Mouse (Mus musculus): ENCODE data around the gene Dnase2a. TPM values are rescaled to one million over a fixed set of nuclear protein-coding genes. Genes with fewer than 3 reads are reported as not detected.

The Dnase2a gene
- polyA plus RNA-seq, 1 experiment = 27.5 TPM

- Histone ChIP-seq H3K9me3 (replicated peaks; ENCODE audit: control insufficient read depth, insufficient read depth, low read length, poor library complexity, severe bottlenecking) (no peaks in the 10 kb centered on the region), H3K9ac (ENCODE audit: low read depth, poor library complexity, severe bottlenecking) (peak overlapping the region; percentile 14; the same call in 1 of the 2 replicates), H3K27ac (ENCODE audit: insufficient read depth, low read length) (no peak overlapping the region), H3K27me3 (ENCODE audit: control insufficient read depth, insufficient read depth, low read length, poor library complexity, severe bottlenecking) (no peaks in the 10 kb centered on the region), H3K4me1 (ENCODE audit: control insufficient read depth, insufficient read depth, low read length) (no peaks in the 10 kb centered on the region), H3K4me3 (ENCODE audit: low read depth, low read length) (peak overlapping the region; percentile 63), H3K36me3 (ENCODE audit: control insufficient read depth, insufficient read depth, low read length, poor library complexity, severe bottlenecking) (no peaks in the 10 kb centered on the region)
- no peak for TF ChIP-seq EP300 (IDR thresholded peaks at IDR 0.05; ENCODE audit: insufficient read depth, low read depth, low read length)
- TF ChIP-seq CTCF (IDR thresholded peaks at IDR 0.05; ENCODE audit: low read depth, low read length) = peak; percentile 84
- TF ChIP-seq POLR2A (IDR thresholded peaks at IDR 0.05; ENCODE audit: insufficient read depth, low read length) = no peak
These were observed 20.3 kb downstream of the Dnase2a start for GRCm38 (mm10) chr8:84928456-84929306.

- no peaks in the 10 kb centered on the region for H3K36me3 ChIP-seq (ENCODE audit: control insufficient read depth, insufficient read depth, low read length, poor library complexity, severe bottlenecking)
- H3K4me3 ChIP-seq (ENCODE audit: low read depth, low read length) = no peak overlapping the region
- H3K27ac ChIP-seq (ENCODE audit: insufficient read depth, low read length) = no peak overlapping the region
- no peaks in the 10 kb centered on the region for H3K27me3 ChIP-seq (ENCODE audit: control insufficient read depth, insufficient read depth, low read length, poor library complexity, severe bottlenecking)
- no peaks in the 10 kb centered on the region for H3K9me3 ChIP-seq (replicated peaks; ENCODE audit: control insufficient read depth, insufficient read depth, low read length, poor library complexity, severe bottlenecking)
- TF ChIP-seq CTCF (IDR thresholded peaks at IDR 0.05; ENCODE audit: low read depth, low read length) (no peak), POLR2A (IDR thresholded peaks at IDR 0.05; ENCODE audit: insufficient read depth, low read length) (no peak), EP300 (IDR thresholded peaks at IDR 0.05; ENCODE audit: insufficient read depth, low read depth, low read length) (no peak)
- H3K9ac ChIP-seq (ENCODE audit: low read depth, poor library complexity, severe bottlenecking) = no peak overlapping the region
- no peaks in the 10 kb centered on the region for H3K4me1 ChIP-seq (ENCODE audit: control insufficient read depth, insufficient read depth, low read length)
These were observed 22.2 kb downstream of the Dnase2a start for GRCm38 (mm10) chr8:84930582-84930981.

- no peaks in the 10 kb centered on the region for H3K4me1 ChIP-seq (ENCODE audit: control insufficient read depth, insufficient read depth, low read length)
These were observed 25.6 kb downstream of the Dnase2a start for GRCm38 (mm10) chr8:84933767-84934559.

GRCm38 (mm10) chr8:84934860-84935259 is 26.5 kb downstream of the Dnase2a start:
- no peak overlapping the region for H3K9ac ChIP-seq (ENCODE audit: low read depth, poor library complexity, severe bottlenecking)
- H3K4me3 ChIP-seq (ENCODE audit: low read depth, low read length) = peak overlapping the region; percentile 28
- no peaks in the 10 kb centered on the region for H3K4me1 ChIP-seq (ENCODE audit: control insufficient read depth, insufficient read depth, low read length)
- no peaks in the 10 kb centered on the region for H3K9me3 ChIP-seq (replicated peaks; ENCODE audit: control insufficient read depth, insufficient read depth, low read length, poor library complexity, severe bottlenecking)
- no peak overlapping the region for H3K27ac ChIP-seq (ENCODE audit: insufficient read depth, low read length)
- TF ChIP-seq EP300 (IDR thresholded peaks at IDR 0.05; ENCODE audit: insufficient read depth, low read depth, low read length) = no peak
- no peaks in the 10 kb centered on the region for H3K36me3 ChIP-seq (ENCODE audit: control insufficient read depth, insufficient read depth, low read length, poor library complexity, severe bottlenecking)
- H3K27me3 ChIP-seq (ENCODE audit: control insufficient read depth, insufficient read depth, low read length, poor library complexity, severe bottlenecking) = no peaks in the 10 kb centered on the region

More at GRCm38 (mm10) chr8:84933767-84934559, 25.6 kb downstream of the Dnase2a start:
- H3K4me3 ChIP-seq (ENCODE audit: low read depth, low read length) = no peak overlapping the region
- no peak overlapping the region for H3K27ac ChIP-seq (ENCODE audit: insufficient read depth, low read length)
- TF ChIP-seq POLR2A (IDR thresholded peaks at IDR 0.05; ENCODE audit: insufficient read depth, low read length) (no peak), EP300 (IDR thresholded peaks at IDR 0.05; ENCODE audit: insufficient read depth, low read depth, low read length) (no peak), CTCF (IDR thresholded peaks at IDR 0.05; ENCODE audit: low read depth, low read length) (no peak)
- no peaks in the 10 kb centered on the region for H3K36me3 ChIP-seq (ENCODE audit: control insufficient read depth, insufficient read depth, low read length, poor library complexity, severe bottlenecking)
- no peak overlapping the region for H3K9ac ChIP-seq (ENCODE audit: low read depth, poor library complexity, severe bottlenecking)
- H3K27me3 ChIP-seq (ENCODE audit: control insufficient read depth, insufficient read depth, low read length, poor library complexity, severe bottlenecking) = no peaks in the 10 kb centered on the region
- H3K9me3 ChIP-seq (replicated peaks; ENCODE audit: control insufficient read depth, insufficient read depth, low read length, poor library complexity, severe bottlenecking) = no peaks in the 10 kb centered on the region

GRCm38 (mm10) chr8:84935489-84935888 is 27.1 kb downstream of the Dnase2a start:
- Histone ChIP-seq H3K4me1 (ENCODE audit: control insufficient read depth, insufficient read depth, low read length) (no peaks in the 10 kb centered on the region), H3K4me3 (ENCODE audit: low read depth, low read length) (no peak overlapping the region), H3K9ac (ENCODE audit: low read depth, poor library complexity, severe bottlenecking) (no peak overlapping the region), H3K27me3 (ENCODE audit: control insufficient read depth, insufficient read depth, low read length, poor library complexity, severe bottlenecking) (no peaks in the 10 kb centered on the region), H3K9me3 (replicated peaks; ENCODE audit: control insufficient read depth, insufficient read depth, low read length, poor library complexity, severe bottlenecking) (no peaks in the 10 kb centered on the region), H3K36me3 (ENCODE audit: control insufficient read depth, insufficient read depth, low read length, poor library complexity, severe bottlenecking) (no peaks in the 10 kb centered on the region), H3K27ac (ENCODE audit: insufficient read depth, low read length) (no peak overlapping the region)
- TF ChIP-seq EP300 (IDR thresholded peaks at IDR 0.05; ENCODE audit: insufficient read depth, low read depth, low read length) = no peak
- no peak for TF ChIP-seq POLR2A (IDR thresholded peaks at IDR 0.05; ENCODE audit: insufficient read depth, low read length)
- TF ChIP-seq CTCF (IDR thresholded peaks at IDR 0.05; ENCODE audit: low read depth, low read length) = no peak
